Mouse (Mus musculus) heart, embryonic 13.5 days (tissue): ENCODE measurements around the gene Hoxa10. TPM values are rescaled to one million over a fixed set of nuclear protein-coding genes. Genes with fewer than 3 reads are reported as not detected.

ENCODE experiments used
- ATAC-seq: fragments of 200-750 bp; cut with Nextera tagmentation; 2 replicates; pipeline ENCODE4 v1.8.0; 2017; ENCODE audit warnings: moderate TSS enrichment; ENCODE audit not compliant: insufficient number of reproducible peaks, low FRiP score, low TSS enrichment; ENCODE audit errors: extremely low read depth
- H3K27ac ChIP-seq: fragments of 300-500 bp; sonication (generic); replicated peaks from 2 replicates; pipeline ENCODE4 v1.5.1; 2015; ENCODE audit warnings: moderate library complexity, mild to moderate bottlenecking, inconsistent platforms
- H3K27me3 ChIP-seq: fragments of 300-500 bp; sonication (generic); replicated peaks from 2 replicates; pipeline ENCODE4 v1.6.1; 2015; ENCODE audit warnings: mild to moderate bottlenecking, inconsistent platforms
- H3K36me3 ChIP-seq: fragments of 300-500 bp; sonication (generic); 2 replicates; pipeline ENCODE4 v1.6.1; 2015; ENCODE audit warnings: mild to moderate bottlenecking, inconsistent platforms
- H3K4me1 ChIP-seq: fragments of 300-500 bp; sonication (generic); 2 replicates; pipeline ENCODE4 v1.6.1; 2015; ENCODE audit warnings: inconsistent platforms
- H3K4me2 ChIP-seq: fragments of 300-500 bp; sonication (generic); 2 replicates; pipeline ENCODE4 v1.6.1; 2015; ENCODE audit warnings: inconsistent platforms, mild to moderate bottlenecking, moderate library complexity
- H3K4me3 ChIP-seq: fragments of 300-500 bp; sonication (generic); 2 replicates; pipeline ENCODE4 v1.5.1; 2015; ENCODE audit warnings: moderate library complexity, mild to moderate bottlenecking, inconsistent platforms
- H3K9ac ChIP-seq: fragments of 300-500 bp; sonication (generic); 2 replicates; pipeline ENCODE4 v1.6.1; 2015; ENCODE audit warnings: inconsistent platforms, mild to moderate bottlenecking, moderate library complexity
- H3K9me3 ChIP-seq: fragments of 300-500 bp; sonication (generic); 2 replicates; pipeline ENCODE4 v1.6.1; 2016; ENCODE audit warnings: inconsistent platforms
- WGBS: fragments of 180-500 bp; shearing (Covaris S2); methylation state at CpG from one replicate; pipeline ENCODE4 v1.1.7; 2015; ENCODE audit warnings: mixed read lengths; 5-methylcytosine and 5-hydroxymethylcytosine counted together
- polyA plus RNA-seq: library from polyadenylated mRNA; unstranded; fragments of >200 nt; fragmentation: Nextera tagmentation; extraction: Ambion mirVana; gene quantifications from 2 replicates; pipeline ENCODE4 v1.2.1, GENCODE M21; 2015

The Hoxa10 gene
- polyA plus RNA-seq, 1 experiment from 2014 or later, result not detected

DNA sequence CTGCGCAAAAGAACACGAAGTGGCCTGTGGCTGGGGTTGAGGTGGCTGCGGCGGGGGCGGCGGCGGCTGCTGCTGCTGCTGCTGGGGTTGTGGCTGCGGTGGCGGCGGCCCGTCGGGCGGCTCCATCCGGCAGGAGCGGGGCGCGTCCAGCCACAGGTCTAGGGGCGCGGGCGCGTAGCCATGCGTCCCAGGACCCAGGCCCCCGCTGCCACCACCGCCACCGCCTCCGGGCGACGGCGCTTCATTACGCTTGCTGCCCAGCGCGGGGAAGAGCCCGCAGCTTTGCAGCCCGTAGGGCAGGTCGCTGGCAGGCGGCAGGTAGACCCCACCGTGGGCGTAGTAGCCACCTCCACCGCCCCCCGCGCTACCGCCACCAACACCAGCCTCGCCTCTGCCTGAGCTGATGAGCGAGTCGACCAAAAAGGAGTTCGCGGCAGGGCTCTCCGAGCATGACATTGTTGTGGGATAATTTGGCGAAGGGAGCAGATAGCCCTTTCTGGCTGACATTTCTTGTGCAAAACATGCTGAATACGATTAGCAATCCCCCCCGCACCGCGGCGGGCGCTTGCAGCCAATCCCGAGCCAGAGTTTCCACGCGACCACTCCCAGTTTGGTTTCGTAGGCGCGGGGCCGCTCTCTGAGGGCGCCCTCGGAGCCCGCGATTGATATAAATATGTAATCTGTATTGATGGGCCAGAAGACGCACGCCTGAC is 6.1 kb downstream of the Hoxa10 start:
- WGBS, result 1% methylated on average over 67 of the region's 68 CpGs
- Histone ChIP-seq H3K27ac (no peak overlapping the region), H3K36me3 (no peaks in the 10 kb centered on the region), H3K4me2 (peak overlapping the region; percentile 11; the same call in 1 of the 2 replicates), H3K9me3 (no peaks in the 10 kb centered on the region), H3K4me1 (peaks cover 5% of the 10 kb centered on the region; the same call in 1 of the 2 replicates), H3K4me3 (peak overlapping the region; percentile 23), H3K27me3 (peaks cover 98% of the 10 kb centered on the region), H3K9ac (no peak overlapping the region)
- ATAC-seq, result no peak

DNA sequence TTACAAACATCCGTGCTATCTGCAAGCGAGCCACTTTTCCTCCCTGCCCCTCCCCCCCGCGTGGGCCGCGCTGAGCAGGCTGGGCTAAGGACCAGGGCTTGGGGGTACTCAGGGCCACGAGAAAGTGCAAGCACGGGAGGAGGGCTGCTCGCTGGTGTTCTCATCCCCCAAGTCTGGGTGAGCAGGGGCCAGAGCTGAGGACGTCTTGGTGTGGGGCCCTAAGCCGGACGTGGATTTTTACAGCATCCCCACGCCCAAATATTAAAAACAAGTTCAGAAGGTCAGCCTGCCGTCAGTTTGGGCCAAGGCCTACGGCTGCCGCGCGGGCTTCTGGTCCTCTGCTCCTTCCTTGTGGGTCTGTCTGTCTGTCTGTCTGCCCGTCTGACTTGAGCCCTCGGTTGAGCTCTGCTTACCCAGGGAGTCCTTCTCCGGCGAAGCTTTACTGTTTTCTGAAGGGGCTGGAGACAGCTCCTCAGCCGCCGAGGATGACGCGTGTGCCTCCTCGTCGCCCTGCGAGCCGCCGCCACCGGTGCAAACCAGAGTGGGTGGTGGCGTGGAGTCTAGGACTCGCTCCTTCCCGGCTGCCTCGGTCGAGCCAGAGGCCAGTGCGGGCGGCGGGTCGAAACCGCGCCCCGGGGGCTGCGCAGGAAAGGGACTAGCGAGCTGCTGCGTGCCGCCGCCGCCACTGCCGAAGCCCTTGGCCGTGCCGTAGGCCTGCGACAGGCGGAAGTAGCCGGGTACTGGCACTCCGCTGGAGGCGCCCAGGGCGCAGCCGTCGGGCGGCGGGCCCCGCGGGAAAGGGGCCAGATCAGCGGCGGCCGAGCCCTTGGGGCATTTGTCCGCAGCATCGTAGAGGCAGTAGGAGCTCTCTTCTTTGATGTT is 6.9 kb downstream of the Hoxa10 start:
- H3K27ac ChIP-seq, result no peak overlapping the region
- WGBS, result 1% methylated on average over 68 of the region's 70 CpGs
- ATAC-seq, result no peak

DNA sequence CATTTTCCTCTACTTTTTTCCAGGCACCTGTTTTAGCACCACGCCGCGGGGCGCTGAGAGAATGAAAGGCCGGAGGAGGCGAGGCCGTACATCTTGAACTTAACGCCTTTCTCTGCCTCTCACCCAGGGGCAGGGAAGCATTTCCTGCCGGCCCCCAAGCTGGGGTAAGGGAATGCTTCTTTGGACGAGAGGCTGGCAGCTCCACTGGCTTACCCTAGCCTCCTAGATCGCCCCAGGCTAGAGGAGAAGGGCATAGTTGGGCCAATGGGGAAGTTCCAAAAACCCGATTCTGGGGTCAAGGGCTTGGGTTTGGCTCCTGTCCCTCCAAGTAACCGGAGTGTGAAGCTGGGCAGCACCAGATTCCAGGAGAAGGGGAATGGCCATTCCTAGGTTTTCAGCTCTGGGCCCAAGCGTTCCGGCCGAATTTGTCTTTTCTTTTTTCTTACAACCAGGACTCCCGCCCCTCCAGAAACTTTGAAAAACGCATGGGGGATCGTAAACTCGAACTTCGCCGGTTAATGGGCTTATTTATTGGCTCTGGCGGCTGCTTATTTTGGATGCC is 7.6 kb downstream of the Hoxa10 start:
- Histone ChIP-seq H3K9me3 (no peaks in the 10 kb centered on the region), H3K27me3 (peaks cover 98% of the 10 kb centered on the region), H3K4me1 (peaks cover 5% of the 10 kb centered on the region; the same call in 1 of the 2 replicates), H3K9ac (no peak overlapping the region), H3K4me2 (no peak overlapping the region), H3K4me3 (no peak overlapping the region), H3K27ac (no peak overlapping the region), H3K36me3 (no peaks in the 10 kb centered on the region)
- 1% methylated on average over 23 of the region's 23 CpGs for WGBS
- no peak for ATAC-seq

More for the DNA sequence above, 6.9 kb downstream of the Hoxa10 start:
- no peaks in the 10 kb centered on the region for H3K36me3 ChIP-seq
- H3K9me3 ChIP-seq, result no peaks in the 10 kb centered on the region
- H3K4me3 ChIP-seq, result peak overlapping the region; percentile 23
- peaks cover 99% of the 10 kb centered on the region for H3K27me3 ChIP-seq
- peaks cover 5% of the 10 kb centered on the region; the same call in 1 of the 2 replicates for H3K4me1 ChIP-seq
- no peak overlapping the region for H3K9ac ChIP-seq
- peak overlapping the region; percentile 11; the same call in 1 of the 2 replicates for H3K4me2 ChIP-seq

DNA sequence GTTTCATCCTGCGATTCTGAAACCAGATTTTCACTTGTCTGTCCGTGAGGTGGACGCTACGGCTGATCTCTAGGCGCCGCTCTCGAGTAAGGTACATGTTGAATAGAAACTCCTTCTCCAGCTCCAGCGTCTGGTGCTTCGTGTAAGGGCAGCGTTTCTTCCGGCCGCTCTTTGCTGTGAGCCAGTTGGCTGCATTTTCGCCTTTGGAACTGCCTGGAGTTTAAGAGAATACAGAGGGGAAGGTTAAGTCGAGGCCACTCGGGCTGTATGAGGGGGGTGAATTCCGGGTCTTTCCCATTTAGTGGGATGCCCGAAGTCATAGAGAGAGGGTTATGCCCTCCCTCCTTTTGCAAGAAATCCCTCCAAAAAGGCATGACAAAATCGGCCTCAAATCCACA is 8.1 kb downstream of the Hoxa10 start:
- H3K4me3 ChIP-seq, result no peak overlapping the region

DNA sequence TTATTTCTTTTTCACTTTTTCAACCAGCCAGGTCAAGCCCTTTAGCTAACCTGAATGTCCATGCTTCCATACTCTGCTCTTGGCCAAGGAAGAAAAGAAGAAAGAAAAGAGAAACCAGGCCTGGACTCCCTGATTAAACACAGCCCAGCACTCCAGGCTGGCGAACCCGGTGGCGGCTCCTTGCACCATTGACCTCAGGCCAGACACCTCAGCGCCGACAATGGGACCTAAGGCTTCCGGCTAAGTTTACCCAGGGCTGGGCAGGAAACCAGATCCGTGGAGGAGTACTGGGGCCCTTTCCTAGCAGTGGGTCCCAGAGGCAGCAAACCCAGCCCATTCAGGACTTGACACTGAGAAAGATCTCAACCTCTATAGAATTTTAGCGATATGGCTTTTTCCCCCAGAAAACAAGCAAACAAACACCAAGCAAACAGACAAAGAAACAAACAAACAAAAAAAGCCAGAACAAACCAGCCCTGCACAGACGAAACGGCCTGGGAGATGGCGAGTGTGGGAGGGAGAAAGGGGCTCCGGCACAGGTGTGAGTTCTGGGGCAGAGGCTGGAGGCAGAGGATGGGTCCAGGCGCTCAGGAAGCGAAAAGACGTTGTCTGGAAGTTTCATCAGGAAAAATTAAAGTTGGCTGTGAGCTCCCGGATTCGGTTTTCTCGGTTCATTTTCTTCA is 8.6 kb downstream of the Hoxa10 start:
- Histone ChIP-seq H3K36me3 (no peaks in the 10 kb centered on the region), H3K27ac (no peak overlapping the region), H3K27me3 (peaks cover 98% of the 10 kb centered on the region), H3K4me1 (peaks cover 5% of the 10 kb centered on the region; the same call in 1 of the 2 replicates), H3K4me3 (no peak overlapping the region), H3K9me3 (no peaks in the 10 kb centered on the region), H3K9ac (no peak overlapping the region), H3K4me2 (no peak overlapping the region)
- WGBS, result 3% methylated on average over 18 of the region's 18 CpGs
- no peak for ATAC-seq

More for the DNA sequence above, 8.1 kb downstream of the Hoxa10 start:
- Histone ChIP-seq H3K27ac (no peak overlapping the region), H3K9ac (no peak overlapping the region), H3K27me3 (peaks cover 98% of the 10 kb centered on the region), H3K36me3 (no peaks in the 10 kb centered on the region), H3K4me1 (peaks cover 5% of the 10 kb centered on the region; the same call in 1 of the 2 replicates), H3K9me3 (no peaks in the 10 kb centered on the region), H3K4me2 (no peak overlapping the region)
- WGBS, result 1% methylated on average over 18 of the region's 18 CpGs
- ATAC-seq, result no peak

DNA sequence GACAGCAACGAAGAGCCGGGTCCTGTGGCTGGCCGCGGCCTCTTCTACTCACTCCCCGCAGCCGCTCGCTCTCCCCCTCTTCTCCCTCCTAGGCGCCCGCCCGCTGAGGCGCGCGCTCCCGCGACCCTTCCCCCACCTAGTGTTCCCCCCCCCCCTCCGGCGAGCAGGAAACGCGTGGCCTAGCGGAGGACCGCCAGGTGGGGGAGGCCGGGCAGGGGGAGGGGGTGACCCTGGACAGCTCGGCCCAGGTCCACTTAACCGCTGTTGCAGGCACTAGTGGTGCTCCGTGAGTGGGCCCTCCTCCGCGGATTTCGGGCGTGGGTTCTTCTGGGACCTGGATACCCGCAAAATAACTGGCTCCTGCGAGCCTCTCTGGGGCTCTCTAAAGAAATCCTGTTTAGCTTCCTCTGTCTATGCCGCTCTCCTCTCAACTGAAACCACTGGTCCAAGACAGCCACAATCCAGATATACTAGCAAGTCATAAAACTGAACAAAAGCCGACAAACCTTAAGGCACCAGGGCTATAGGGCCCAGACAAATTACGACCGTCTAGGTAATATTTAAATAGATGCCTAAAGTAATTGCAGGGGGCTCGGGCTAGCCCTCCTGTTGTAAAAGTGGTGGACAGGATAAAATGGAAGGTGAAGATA is 10.0 kb downstream of the Hoxa10 start, which contains the start of gene Hoxa9:
Gene Hoxa9 (minus strand): TSS at position 574 of the 650 bp plus-strand sequence.
- H3K27ac ChIP-seq, result no peak within 1 kb of the TSS
- peaks cover 11% of the 10 kb centered on the region; the same call in 1 of the 2 replicates for H3K4me1 ChIP-seq
- no peaks in the 10 kb centered on the region for H3K9me3 ChIP-seq
- ATAC-seq, result no peak
- WGBS, result 2% methylated on average over 29 of the region's 36 CpGs
- H3K4me3 ChIP-seq, result peak within 1 kb of the TSS; percentile 13; the same call in 1 of the 2 replicates
- H3K4me2 ChIP-seq, result no peak within 1 kb of the TSS
- H3K9ac ChIP-seq, result no peak within 1 kb of the TSS
- peaks cover 98% of the 10 kb centered on the region for H3K27me3 ChIP-seq
- no peaks in the 10 kb centered on the region for H3K36me3 ChIP-seq

DNA sequence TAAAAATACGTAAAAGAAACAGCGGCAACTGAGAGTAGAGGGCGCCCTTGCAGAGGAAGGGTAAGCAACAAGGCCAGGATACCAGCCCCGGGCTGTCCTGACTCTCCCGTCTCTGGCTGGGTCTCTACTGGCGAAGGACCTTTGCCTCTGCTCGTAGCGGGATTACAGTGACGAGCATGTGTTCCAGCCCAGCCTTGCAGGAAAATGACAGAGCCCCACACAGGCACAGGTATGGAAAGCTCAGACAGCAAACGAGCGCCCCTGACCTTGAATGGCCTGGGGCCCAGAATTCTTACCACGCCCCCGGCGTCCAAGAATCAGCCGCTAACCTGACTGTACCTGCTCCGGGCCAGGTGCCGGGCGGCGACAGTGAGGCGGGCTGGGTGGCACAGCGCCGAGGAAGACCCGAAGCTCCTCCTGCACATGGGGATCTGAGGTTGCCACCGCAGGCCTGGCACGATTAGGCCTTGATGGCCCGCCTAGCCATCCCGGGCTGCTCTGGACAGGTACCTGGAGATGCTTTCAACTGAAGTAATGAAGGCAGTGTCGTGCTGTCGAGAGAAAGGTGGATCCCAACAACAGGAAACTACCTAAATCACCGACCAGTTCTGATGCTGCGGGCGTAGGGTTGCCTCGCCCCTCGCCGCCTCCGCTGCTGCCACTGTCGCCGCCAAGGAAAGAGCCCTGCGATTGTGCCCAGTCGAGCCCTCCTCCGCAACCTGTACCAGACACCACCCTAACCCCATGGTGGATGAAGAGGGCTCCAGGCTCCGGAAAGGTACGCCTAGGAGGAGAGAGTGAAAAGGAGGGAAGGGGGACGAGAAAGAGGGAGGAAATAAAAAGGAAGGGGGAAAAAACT is 10.9 kb downstream of the Hoxa10 start:
- Histone ChIP-seq H3K27me3 (peaks cover 98% of the 10 kb centered on the region), H3K9ac (no peak overlapping the region), H3K27ac (no peak overlapping the region), H3K36me3 (no peaks in the 10 kb centered on the region), H3K4me1 (peaks cover 12% of the 10 kb centered on the region; the same call in 1 of the 2 replicates), H3K9me3 (no peaks in the 10 kb centered on the region), H3K4me2 (peak overlapping the region; percentile 6), H3K4me3 (0 out of 2 replicates have a peak overlapping the region, but pooled peaks have one; percentile 1)
- 2% methylated on average over 44 of the region's 44 CpGs for WGBS
- no peak for ATAC-seq

DNA sequence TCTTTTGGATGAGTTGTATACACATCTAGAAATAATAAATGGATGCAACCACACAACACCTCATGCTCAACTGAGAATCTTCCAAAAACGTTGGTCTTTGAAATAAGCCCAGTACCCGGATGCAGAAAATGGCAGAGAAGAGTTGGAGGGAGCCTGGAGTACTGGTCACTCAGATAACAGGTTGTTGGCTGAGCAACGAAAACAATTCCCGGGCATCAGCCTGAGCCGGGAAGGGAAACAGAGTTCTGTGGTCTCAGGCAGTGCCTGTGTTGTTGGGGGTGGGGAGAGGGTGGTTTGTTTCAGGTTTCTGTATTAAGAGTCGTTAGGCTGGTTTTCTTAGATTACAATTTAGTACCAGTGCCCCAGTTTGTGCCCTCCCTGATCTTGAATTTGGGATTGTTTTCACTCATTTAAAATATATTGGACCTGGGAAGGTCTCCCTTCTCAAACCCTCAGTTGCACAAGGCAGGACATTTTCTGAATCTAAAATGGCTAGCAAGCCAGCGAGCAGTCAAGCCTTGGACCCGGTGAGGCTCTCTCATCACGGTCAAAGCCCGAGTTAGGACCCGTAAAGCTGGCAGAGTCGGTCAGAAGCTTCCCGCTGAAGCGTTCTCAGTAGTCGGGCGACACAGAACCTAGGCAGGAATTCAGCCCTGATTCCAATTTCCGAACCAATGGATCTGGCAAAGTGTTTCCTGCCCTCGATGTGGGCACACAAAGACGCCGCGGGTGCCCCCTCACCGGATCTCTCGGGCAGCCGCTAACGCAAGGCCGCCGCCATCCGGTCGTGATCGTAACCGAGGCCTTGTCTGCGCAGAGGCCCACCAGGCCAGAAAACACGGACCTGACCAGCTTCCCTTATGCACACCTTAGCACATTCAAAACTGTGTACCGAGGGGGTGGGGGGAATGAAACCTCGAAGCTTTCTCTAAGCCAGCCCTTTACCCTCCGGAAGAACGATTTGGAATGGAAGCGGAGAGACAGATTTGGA is 11.9 kb downstream of the Hoxa10 start:
- Histone ChIP-seq H3K36me3 (no peaks in the 10 kb centered on the region), H3K9ac (no peak overlapping the region), H3K9me3 (no peaks in the 10 kb centered on the region), H3K4me2 (no peak overlapping the region), H3K4me1 (peaks cover 7% of the 10 kb centered on the region; the same call in 1 of the 2 replicates), H3K27ac (no peak overlapping the region), H3K4me3 (no peak overlapping the region), H3K27me3 (peaks cover 98% of the 10 kb centered on the region)
- no peak for ATAC-seq
- under 1% methylated on average over 38 of the region's 38 CpGs for WGBS
